Mouse (Mus musculus): ENCODE data around the gene Aldh4a1. TPM values are rescaled to one million over a fixed set of nuclear protein-coding genes. Genes with fewer than 3 reads are reported as not detected.

The Aldh4a1 gene
- polyA plus RNA-seq, 1 experiment from 2014 or later = 7.8 TPM

DNA sequence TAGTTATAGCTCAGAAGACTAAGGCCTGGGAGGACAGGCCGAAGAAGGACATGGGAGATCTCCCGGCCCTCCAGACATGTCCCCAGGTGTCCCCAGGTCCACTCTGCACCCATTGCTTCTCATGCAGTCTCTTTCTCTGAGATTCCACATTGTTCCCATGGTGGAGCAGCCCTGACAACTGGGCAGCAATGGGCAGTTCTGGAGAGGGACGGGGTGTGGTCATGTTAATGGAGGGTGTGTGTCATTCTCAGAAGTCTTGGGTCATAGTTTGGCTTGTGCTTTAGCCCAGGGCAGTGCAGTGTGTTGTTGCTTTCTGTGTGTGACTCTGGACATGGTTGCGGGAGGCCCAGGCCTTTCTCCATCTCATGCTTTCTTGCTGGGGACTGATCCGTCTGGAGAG lies 15.9 kb upstream of the Aldh4a1 start:
- Histone ChIP-seq H3K9ac (ENCODE audit: low read depth, low read length) (no peak overlapping the region), H3K4me2 (replicated peaks; ENCODE audit: low read depth, low read length) (no peak overlapping the region), H3K4me3 (ENCODE audit: low read depth, low read length) (no peak overlapping the region), H3K36me3 (ENCODE audit: control insufficient read depth, insufficient read depth, low read length) (no peaks in the 10 kb centered on the region), H3K9me3 (ENCODE audit: control insufficient read depth, low read length) (no peaks in the 10 kb centered on the region), H3K27ac (ENCODE audit: low read depth, low read length) (no peak overlapping the region), H3K4me1 (replicated peaks; ENCODE audit: control insufficient read depth, insufficient read depth, low read length) (no peaks in the 10 kb centered on the region; the same call in 1 of the 2 replicates), H3K27me3 (ENCODE audit: control insufficient read depth, insufficient read depth, low read length) (no peaks in the 10 kb centered on the region)
- 96% methylated on average over 5 of the region's 5 CpGs for WGBS
- DNase-seq (ENCODE audit: low spot score) (no peak), ATAC-seq (ENCODE audit: low FRiP score) (no peak)

DNA sequence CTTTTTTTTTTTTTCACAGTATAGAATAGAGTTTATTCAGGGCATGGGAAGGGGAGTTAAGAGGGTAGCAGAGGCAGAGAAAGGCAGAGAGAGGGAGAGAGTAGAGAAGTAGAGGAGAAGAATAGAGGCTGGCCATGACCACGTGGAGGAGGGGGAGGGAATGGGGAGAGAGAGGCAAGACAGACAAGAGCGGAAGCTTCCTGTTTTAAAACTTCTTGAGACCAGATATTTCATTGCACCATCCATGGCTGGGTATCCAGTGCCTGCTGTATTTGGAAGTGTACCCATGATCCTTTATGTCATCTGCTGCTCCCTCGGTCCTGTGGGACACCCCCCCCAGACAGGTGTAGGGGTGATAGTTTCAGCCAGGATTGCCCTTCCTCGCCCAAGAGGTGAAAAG lies 13.7 kb upstream of the Aldh4a1 start:
- H3K9me3 ChIP-seq (ENCODE audit: control insufficient read depth, low read length) = no peaks in the 10 kb centered on the region
- no peaks in the 10 kb centered on the region; the same call in none of the 2 replicates for H3K36me3 ChIP-seq (ENCODE audit: control insufficient read depth, insufficient read depth, low read length)
- 75% methylated on average over 4 of the region's 4 CpGs for WGBS

DNA sequence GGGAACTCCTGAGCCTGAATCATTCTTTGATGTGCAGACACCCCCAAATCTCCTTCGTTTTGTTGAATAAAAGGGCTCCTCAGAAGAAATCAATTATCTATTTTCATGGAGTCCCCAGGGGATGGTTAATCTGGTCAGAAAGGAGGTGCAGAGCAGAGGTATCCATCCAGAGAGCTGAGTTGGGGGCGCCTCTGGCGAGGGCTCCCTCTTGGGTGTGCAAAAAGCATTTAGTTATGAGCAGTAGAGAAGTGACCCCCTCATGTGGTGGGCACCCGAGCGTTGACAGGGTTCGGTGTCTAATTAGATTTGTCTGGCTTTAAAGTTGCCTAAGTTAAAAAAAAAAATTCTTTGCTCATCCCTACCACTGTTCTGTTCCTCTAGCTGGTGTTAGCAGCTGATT lies 11.7 kb upstream of the Aldh4a1 start:
- Histone ChIP-seq H3K4me2 (replicated peaks; ENCODE audit: low read depth, low read length) (no peak overlapping the region), H3K36me3 (ENCODE audit: control insufficient read depth, insufficient read depth, low read length) (no peaks in the 10 kb centered on the region; the same call in none of the 2 replicates), H3K4me1 (replicated peaks; ENCODE audit: control insufficient read depth, insufficient read depth, low read length) (peaks cover under 1% of the 10 kb centered on the region; the same call in 1 of the 2 replicates), H3K27me3 (ENCODE audit: control insufficient read depth, insufficient read depth, low read length) (no peaks in the 10 kb centered on the region), H3K9ac (ENCODE audit: low read depth, low read length) (no peak overlapping the region), H3K4me3 (ENCODE audit: low read depth, low read length) (no peak overlapping the region), H3K27ac (ENCODE audit: low read depth, low read length) (no peak overlapping the region), H3K9me3 (ENCODE audit: control insufficient read depth, low read length) (no peaks in the 10 kb centered on the region)
- 54% methylated on average over 6 of the region's 6 CpGs for WGBS
- DNase-seq (ENCODE audit: low spot score) (no peak), ATAC-seq (ENCODE audit: low FRiP score) (0 out of 2 replicates have a peak, but pooled peaks have one; percentile 12)

More for the DNA sequence above, 13.7 kb upstream of the Aldh4a1 start:
- no peaks in the 10 kb centered on the region; the same call in 1 of the 2 replicates for H3K4me1 ChIP-seq (replicated peaks; ENCODE audit: control insufficient read depth, insufficient read depth, low read length)
- DNase-seq (ENCODE audit: low spot score) = no peak
- H3K9ac ChIP-seq (ENCODE audit: low read depth, low read length) = no peak overlapping the region
- no peaks in the 10 kb centered on the region for H3K27me3 ChIP-seq (ENCODE audit: control insufficient read depth, insufficient read depth, low read length)
- H3K4me2 ChIP-seq (replicated peaks; ENCODE audit: low read depth, low read length) = no peak overlapping the region
- H3K27ac ChIP-seq (ENCODE audit: low read depth, low read length) = no peak overlapping the region
- no peak overlapping the region for H3K4me3 ChIP-seq (ENCODE audit: low read depth, low read length)
- no peak for ATAC-seq (ENCODE audit: low FRiP score)

DNA sequence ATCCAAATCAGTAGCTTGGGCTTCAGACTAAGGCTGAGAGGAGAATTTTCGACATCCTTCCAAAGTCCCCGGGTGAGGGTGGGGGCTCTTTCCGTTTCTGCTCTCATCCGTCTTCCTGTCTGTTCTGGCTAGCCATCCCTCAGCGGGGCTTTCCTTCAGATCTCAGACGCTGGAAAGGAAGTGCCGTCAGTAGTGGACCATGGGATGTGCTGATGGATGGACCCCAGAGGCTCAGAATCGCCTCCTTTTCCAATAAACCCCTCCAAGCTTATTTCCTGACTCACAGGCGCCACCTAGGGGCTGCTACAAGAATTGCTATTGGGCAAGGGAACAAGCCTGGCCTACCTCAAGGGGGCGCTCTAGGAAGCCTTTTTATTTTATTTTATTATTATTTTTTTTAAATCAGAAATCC lies 11.1 kb upstream of the Aldh4a1 start:
- Histone ChIP-seq H3K36me3 (ENCODE audit: control insufficient read depth, insufficient read depth, low read length) (no peaks in the 10 kb centered on the region; the same call in none of the 2 replicates), H3K4me2 (replicated peaks; ENCODE audit: low read depth, low read length) (no peak overlapping the region; the same call in 1 of the 2 replicates), H3K4me3 (ENCODE audit: low read depth, low read length) (no peak overlapping the region), H3K27me3 (ENCODE audit: control insufficient read depth, insufficient read depth, low read length) (no peaks in the 10 kb centered on the region), H3K9me3 (ENCODE audit: control insufficient read depth, low read length) (no peaks in the 10 kb centered on the region), H3K4me1 (replicated peaks; ENCODE audit: control insufficient read depth, insufficient read depth, low read length) (peaks cover 2% of the 10 kb centered on the region; the same call in 1 of the 2 replicates), H3K9ac (ENCODE audit: low read depth, low read length) (no peak overlapping the region), H3K27ac (ENCODE audit: low read depth, low read length) (no peak overlapping the region)
- DNase-seq (ENCODE audit: low spot score) (peak; percentile 90), ATAC-seq (ENCODE audit: low FRiP score) (peak; percentile 52; the same call in 1 of the 2 replicates)
- WGBS = 5% methylated on average over 10 of the region's 10 CpGs

DNA sequence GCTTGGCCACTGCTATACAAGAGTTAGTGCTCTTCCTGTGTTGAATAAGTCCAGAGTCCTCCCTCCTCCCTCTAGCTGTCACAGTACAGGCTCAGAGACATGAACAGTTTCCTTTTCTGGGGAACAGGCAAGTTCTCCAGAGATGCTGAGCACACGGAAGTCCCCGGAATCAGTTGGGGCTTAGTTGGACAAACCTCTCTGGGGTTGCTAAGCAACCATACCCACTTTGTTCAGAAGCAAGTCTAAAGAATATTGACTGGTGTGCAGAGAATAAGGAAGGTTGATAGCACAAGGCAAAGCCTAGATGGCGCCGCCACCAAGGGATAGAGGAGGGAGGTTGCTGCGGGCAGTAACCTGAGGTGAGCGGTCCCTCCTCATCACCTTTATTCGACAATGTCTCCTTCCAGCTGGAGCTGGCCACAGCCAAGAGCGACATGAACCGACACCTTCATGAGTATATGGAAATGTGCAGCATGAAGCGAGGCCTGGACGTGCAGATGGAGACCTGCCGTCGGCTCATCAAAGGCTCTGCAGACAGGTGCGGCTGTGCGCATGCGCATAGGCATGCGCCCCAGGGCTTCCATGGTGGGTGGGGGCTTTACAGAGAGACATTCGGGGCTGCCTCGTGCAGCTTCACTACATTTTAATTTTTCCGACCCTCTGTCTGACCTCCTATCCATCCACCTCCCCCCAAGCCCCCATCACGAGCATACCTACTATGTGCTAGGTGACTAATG lies 8.0 kb upstream of the Aldh4a1 start:
- H3K4me2 ChIP-seq (replicated peaks; ENCODE audit: low read depth, low read length) = no peak overlapping the region
- H3K4me1 ChIP-seq (replicated peaks; ENCODE audit: control insufficient read depth, insufficient read depth, low read length) = peaks cover 2% of the 10 kb centered on the region; the same call in 1 of the 2 replicates
- H3K9me3 ChIP-seq (ENCODE audit: control insufficient read depth, low read length) = no peaks in the 10 kb centered on the region
- 94% methylated on average over 21 of the region's 21 CpGs for WGBS
- DNase-seq (ENCODE audit: low spot score) (no peak), ATAC-seq (ENCODE audit: low FRiP score) (no peak)
- no peak overlapping the region for H3K4me3 ChIP-seq (ENCODE audit: low read depth, low read length)
- H3K36me3 ChIP-seq (ENCODE audit: control insufficient read depth, insufficient read depth, low read length) = no peaks in the 10 kb centered on the region; the same call in none of the 2 replicates
- no peak overlapping the region for H3K9ac ChIP-seq (ENCODE audit: low read depth, low read length)
- H3K27ac ChIP-seq (ENCODE audit: low read depth, low read length) = no peak overlapping the region
- H3K27me3 ChIP-seq (ENCODE audit: control insufficient read depth, insufficient read depth, low read length) = no peaks in the 10 kb centered on the region

DNA sequence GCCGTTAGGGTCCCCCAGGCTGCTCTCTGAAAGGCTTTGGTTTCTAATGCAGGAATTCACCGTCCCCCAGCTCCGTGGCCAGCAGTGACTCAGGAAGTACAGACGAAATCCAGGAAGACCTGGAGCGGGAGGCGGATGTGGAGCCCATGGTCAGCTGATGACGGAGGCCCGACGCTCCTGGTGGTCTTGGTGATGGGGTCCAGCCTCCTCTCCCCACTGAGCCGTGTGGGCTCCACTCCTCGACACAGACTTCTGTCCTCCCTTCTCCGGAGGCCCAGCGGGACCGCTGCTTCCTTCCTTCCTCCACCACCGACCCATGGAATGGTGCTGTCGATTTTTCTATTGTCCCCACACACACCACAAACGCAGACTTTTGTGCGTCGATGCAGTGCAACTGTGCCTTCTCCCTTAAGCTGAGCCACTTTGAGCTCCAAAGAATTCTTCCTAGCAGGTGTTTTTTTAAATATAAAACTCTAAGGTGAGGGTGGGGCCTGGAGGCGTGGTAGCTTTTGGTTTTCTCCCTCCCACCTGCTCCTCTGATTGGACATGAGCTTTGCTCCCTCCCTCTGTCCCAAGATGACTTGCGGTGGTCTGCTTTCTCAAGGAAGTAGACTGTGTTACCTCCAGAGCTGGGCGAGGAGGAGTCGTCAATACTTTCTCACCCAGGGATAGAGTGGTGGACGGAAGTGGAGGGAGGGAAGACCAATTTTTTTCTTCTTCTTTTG lies 6.2 kb upstream of the Aldh4a1 start:
- H3K9me3 ChIP-seq (ENCODE audit: control insufficient read depth, low read length) = no peaks in the 10 kb centered on the region
- no peaks in the 10 kb centered on the region for H3K27me3 ChIP-seq (ENCODE audit: control insufficient read depth, insufficient read depth, low read length)
- peak overlapping the region; percentile 62 for H3K4me2 ChIP-seq (replicated peaks; ENCODE audit: low read depth, low read length)
- no peaks in the 10 kb centered on the region; the same call in none of the 2 replicates for H3K36me3 ChIP-seq (ENCODE audit: control insufficient read depth, insufficient read depth, low read length)
- no peak overlapping the region for H3K27ac ChIP-seq (ENCODE audit: low read depth, low read length)
- peak; percentile 77 for ATAC-seq (ENCODE audit: low FRiP score)
- H3K9ac ChIP-seq (ENCODE audit: low read depth, low read length) = peak overlapping the region; percentile 59
- H3K4me1 ChIP-seq (replicated peaks; ENCODE audit: control insufficient read depth, insufficient read depth, low read length) = peaks cover 2% of the 10 kb centered on the region; the same call in 1 of the 2 replicates
- H3K4me3 ChIP-seq (ENCODE audit: low read depth, low read length) = peak overlapping the region; percentile 43
- 10% methylated on average over 23 of the region's 24 CpGs for WGBS
- peak; percentile 48 for DNase-seq (ENCODE audit: low spot score)

DNA sequence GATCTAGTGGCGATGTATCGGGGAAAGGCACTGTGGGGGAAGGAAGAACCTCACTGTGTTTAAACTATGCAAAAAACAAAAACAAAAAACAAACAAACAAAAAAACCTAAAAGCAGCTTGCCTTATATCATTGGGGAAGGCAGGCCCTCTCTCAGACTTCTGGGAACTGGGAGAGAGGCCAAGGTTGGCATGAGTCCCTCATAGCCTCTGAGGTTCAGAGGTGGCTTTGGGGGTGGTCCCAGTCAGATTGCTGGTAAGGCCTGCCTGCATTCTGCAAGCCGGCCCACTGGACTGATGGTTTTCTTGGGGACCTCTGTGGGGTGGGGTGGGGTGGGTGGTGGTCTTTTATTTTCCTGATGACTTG lies 5.7 kb upstream of the Aldh4a1 start:
- Histone ChIP-seq H3K4me3 (ENCODE audit: low read depth, low read length) (no peak overlapping the region), H3K27me3 (ENCODE audit: control insufficient read depth, insufficient read depth, low read length) (no peaks in the 10 kb centered on the region), H3K9me3 (ENCODE audit: control insufficient read depth, low read length) (no peaks in the 10 kb centered on the region), H3K27ac (ENCODE audit: low read depth, low read length) (no peak overlapping the region), H3K4me2 (replicated peaks; ENCODE audit: low read depth, low read length) (peak overlapping the region; percentile 62), H3K36me3 (ENCODE audit: control insufficient read depth, insufficient read depth, low read length) (no peaks in the 10 kb centered on the region; the same call in none of the 2 replicates), H3K9ac (ENCODE audit: low read depth, low read length) (peak overlapping the region; percentile 59; the same call in 1 of the 2 replicates), H3K4me1 (replicated peaks; ENCODE audit: control insufficient read depth, insufficient read depth, low read length) (0 out of 2 replicates have a peak, but pooled peaks cover 2% of the 10 kb centered on the region)
- DNase-seq (ENCODE audit: low spot score) (no peak), ATAC-seq (ENCODE audit: low FRiP score) (0 out of 2 replicates have a peak, but pooled peaks have one; percentile 25)
- 60% methylated on average over 3 of the region's 3 CpGs for WGBS

DNA sequence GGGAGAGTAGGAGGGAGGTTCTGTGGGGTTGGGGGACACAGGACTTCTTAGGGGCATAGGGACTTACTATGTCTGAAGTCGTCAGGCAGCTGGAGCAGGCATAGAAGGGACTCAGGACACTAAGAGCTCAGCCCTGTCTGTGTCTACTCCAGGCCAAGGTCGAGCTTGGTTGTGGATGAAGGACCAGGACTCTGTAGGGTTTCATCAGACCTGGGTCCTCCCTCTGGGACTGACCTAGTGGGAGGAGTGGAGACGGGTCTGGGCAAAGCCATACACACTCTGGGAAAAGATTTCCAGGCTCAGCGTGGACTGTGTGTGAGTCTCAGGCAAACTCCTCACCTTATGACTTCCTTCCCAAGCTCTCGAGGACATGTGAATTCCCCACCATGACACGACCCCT lies 2.9 kb upstream of the Aldh4a1 start:
- no peak for ATAC-seq (ENCODE audit: low FRiP score)

More for the DNA sequence above, 2.9 kb upstream of the Aldh4a1 start:
- Histone ChIP-seq H3K9ac (ENCODE audit: low read depth, low read length) (no peak overlapping the region), H3K4me1 (replicated peaks; ENCODE audit: control insufficient read depth, insufficient read depth, low read length) (0 out of 2 replicates have a peak, but pooled peaks cover 8% of the 10 kb centered on the region), H3K27ac (ENCODE audit: low read depth, low read length) (no peak overlapping the region), H3K36me3 (ENCODE audit: control insufficient read depth, insufficient read depth, low read length) (no peaks in the 10 kb centered on the region), H3K9me3 (ENCODE audit: control insufficient read depth, low read length) (no peaks in the 10 kb centered on the region), H3K27me3 (ENCODE audit: control insufficient read depth, insufficient read depth, low read length) (no peaks in the 10 kb centered on the region), H3K4me2 (replicated peaks; ENCODE audit: low read depth, low read length) (no peak overlapping the region), H3K4me3 (ENCODE audit: low read depth, low read length) (no peak overlapping the region)
- no peak for DNase-seq (ENCODE audit: low spot score)
- 76% methylated on average over 6 of the region's 6 CpGs for WGBS

All from hindbrain, embryonic 11.5 days (tissue).